Mouse (Mus musculus): Measurements from ENCODE around the gene Shroom4.

Shroom4 gene

GRCm38 (mm10) chrX:6399626-6400397 lies at the start of gene Shroom4:
Gene Shroom4, plus strand, starts transcription at chrX:6399854.
- WGBS, result 3% methylated on average over 45 of the region's 55 CpGs

- WGBS, result 84% methylated on average over 3 of the region's 3 CpGs
Observed at GRCm38 (mm10) chrX:6356876-6357275, 42.8 kb upstream of the Shroom4 start.

GRCm38 (mm10) chrX:6357503-6358114 lies 42.0 kb upstream of the Shroom4 start:
- WGBS, result 58% methylated on average over 6 of the region's 6 CpGs

GRCm38 (mm10) chrX:6368822-6369221 lies 30.8 kb upstream of the Shroom4 start:
- WGBS, result 71% methylated on average over 1 of the region's 1 CpGs

- 77% methylated on average over 3 of the region's 3 CpGs for whole genome bisulfite sequencing
Observed at GRCm38 (mm10) chrX:6370706-6371105, 28.9 kb upstream of the Shroom4 start.

- WGBS, result 92% methylated on average over 1 of the region's 1 CpGs
Observed at GRCm38 (mm10) chrX:6393861-6394260, 5.8 kb upstream of the Shroom4 start.

- WGBS, result 63% methylated on average over 1 of the region's 1 CpGs
Observed at GRCm38 (mm10) chrX:6399193-6399592, 461 bp upstream of the Shroom4 start.

- WGBS, result 2% methylated on average over 31 of the region's 49 CpGs
Observed at GRCm38 (mm10) chrX:6400398-6401020, 855 bp downstream of the Shroom4 start.

- whole genome bisulfite sequencing, result 90% methylated on average over 4 of the region's 4 CpGs
Observed at GRCm38 (mm10) chrX:6402921-6403320, 3.3 kb downstream of the Shroom4 start.

- WGBS, result 74% methylated on average over 6 of the region's 6 CpGs
Observed at GRCm38 (mm10) chrX:6409114-6409513, 9.5 kb downstream of the Shroom4 start.

GRCm38 (mm10) chrX:6415412-6415811 lies 15.8 kb downstream of the Shroom4 start:
- WGBS, result 87% methylated on average over 12 of the region's 12 CpGs

GRCm38 (mm10) chrX:6415936-6416335 lies 16.3 kb downstream of the Shroom4 start:
- 87% methylated on average over 5 of the region's 5 CpGs for WGBS

- WGBS, result 23% methylated on average over 4 of the region's 4 CpGs
Observed at GRCm38 (mm10) chrX:6418140-6418539, 18.5 kb downstream of the Shroom4 start.

- WGBS, result 69% methylated on average over 2 of the region's 2 CpGs
Observed at GRCm38 (mm10) chrX:6435260-6435659, 35.6 kb downstream of the Shroom4 start.

GRCm38 (mm10) chrX:6446422-6446821 lies 46.8 kb downstream of the Shroom4 start:
- 45% methylated on average over 1 of the region's 1 CpGs for WGBS

- 59% methylated on average over 4 of the region's 4 CpGs for WGBS
Observed at GRCm38 (mm10) chrX:6448001-6448400, 48.3 kb downstream of the Shroom4 start.

GRCm38 (mm10) chrX:6453220-6453619 lies 53.6 kb downstream of the Shroom4 start:
- WGBS, result 73% methylated on average over 4 of the region's 4 CpGs

- WGBS, result no CpG with 5 or more reads among the region's 1 CpGs
Observed at GRCm38 (mm10) chrX:6469251-6469650, 69.6 kb downstream of the Shroom4 start.

GRCm38 (mm10) chrX:6472563-6472962 lies 72.9 kb downstream of the Shroom4 start:
- no CpG with 5 or more reads among the region's 1 CpGs for WGBS

GRCm38 (mm10) chrX:6475177-6475576 lies 75.5 kb downstream of the Shroom4 start:
- WGBS, result 29% methylated on average over 1 of the region's 1 CpGs

- 89% methylated on average over 4 of the region's 4 CpGs for WGBS
Observed at GRCm38 (mm10) chrX:6482268-6482667, 82.6 kb downstream of the Shroom4 start.

GRCm38 (mm10) chrX:6483817-6484216 lies 84.2 kb downstream of the Shroom4 start:
- WGBS, result 73% methylated on average over 8 of the region's 8 CpGs

- 58% methylated on average over 4 of the region's 4 CpGs for WGBS
Observed at GRCm38 (mm10) chrX:6490433-6490832, 90.8 kb downstream of the Shroom4 start.
